Mouse (Mus musculus): ENCODE results near the gene Kif16b. TPM values are rescaled to one million over a fixed set of nuclear protein-coding genes. Genes with fewer than 3 reads are reported as not detected.

The Kif16b gene
- polyA plus RNA-seq, 1 experiment, result 6.8 TPM

GRCm38 (mm10) chr2:142694936-142695331 lies 206.4 kb downstream of the Kif16b start:
- no peak for DNase-seq (ENCODE audit: low read depth)
- TF ChIP-seq POLR2A (IDR thresholded peaks at IDR 0.05; ENCODE audit: borderline replicate concordance, extremely low read depth, insufficient read depth, insufficient read length, poor library complexity, severe bottlenecking) (no peak), CTCF (IDR thresholded peaks at IDR 0.05; ENCODE audit: borderline replicate concordance, extremely low read depth, insufficient read depth, insufficient read length) (no peak)

- TF ChIP-seq POLR2A (IDR thresholded peaks at IDR 0.05; ENCODE audit: borderline replicate concordance, extremely low read depth, insufficient read depth, insufficient read length, poor library complexity, severe bottlenecking) (no peak), CTCF (IDR thresholded peaks at IDR 0.05; ENCODE audit: borderline replicate concordance, extremely low read depth, insufficient read depth, insufficient read length) (no peak)
- peak; percentile 19 for DNase-seq (ENCODE audit: low read depth)
These were observed 207.1 kb downstream of the Kif16b start for GRCm38 (mm10) chr2:142694019-142694935.

DNA sequence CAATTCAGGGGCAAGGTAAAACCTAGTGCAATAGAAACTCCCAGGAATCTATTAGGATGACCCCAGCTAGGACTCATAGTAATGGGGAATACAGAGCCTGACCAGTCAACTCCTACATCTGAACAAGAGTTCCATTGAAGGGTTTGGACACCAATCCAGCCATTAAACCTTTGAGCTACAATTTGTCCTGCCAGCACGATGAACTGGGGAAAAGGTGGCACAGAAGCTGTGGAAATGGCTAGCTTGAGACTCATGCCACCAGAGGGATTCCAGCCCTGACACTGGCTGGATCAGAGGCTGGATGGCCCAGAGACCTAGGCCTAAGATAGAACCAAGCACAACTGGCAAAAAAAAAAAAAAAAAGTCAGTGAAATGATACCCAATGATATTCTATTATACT lies 207.9 kb downstream of the Kif16b start:
- no peak for TF ChIP-seq CTCF (IDR thresholded peaks at IDR 0.05; ENCODE audit: borderline replicate concordance, extremely low read depth, insufficient read depth, insufficient read length)
- TF ChIP-seq POLR2A (IDR thresholded peaks at IDR 0.05; ENCODE audit: borderline replicate concordance, extremely low read depth, insufficient read depth, insufficient read length, poor library complexity, severe bottlenecking), result no peak
- DNase-seq (ENCODE audit: low read depth), result no peak

GRCm38 (mm10) chr2:142689496-142689895 lies 211.8 kb downstream of the Kif16b start:
- DNase-seq (ENCODE audit: low read depth), result no peak
- TF ChIP-seq POLR2A (IDR thresholded peaks at IDR 0.05; ENCODE audit: borderline replicate concordance, extremely low read depth, insufficient read depth, insufficient read length, poor library complexity, severe bottlenecking) (no peak), CTCF (IDR thresholded peaks at IDR 0.05; ENCODE audit: borderline replicate concordance, extremely low read depth, insufficient read depth, insufficient read length) (no peak)

DNA sequence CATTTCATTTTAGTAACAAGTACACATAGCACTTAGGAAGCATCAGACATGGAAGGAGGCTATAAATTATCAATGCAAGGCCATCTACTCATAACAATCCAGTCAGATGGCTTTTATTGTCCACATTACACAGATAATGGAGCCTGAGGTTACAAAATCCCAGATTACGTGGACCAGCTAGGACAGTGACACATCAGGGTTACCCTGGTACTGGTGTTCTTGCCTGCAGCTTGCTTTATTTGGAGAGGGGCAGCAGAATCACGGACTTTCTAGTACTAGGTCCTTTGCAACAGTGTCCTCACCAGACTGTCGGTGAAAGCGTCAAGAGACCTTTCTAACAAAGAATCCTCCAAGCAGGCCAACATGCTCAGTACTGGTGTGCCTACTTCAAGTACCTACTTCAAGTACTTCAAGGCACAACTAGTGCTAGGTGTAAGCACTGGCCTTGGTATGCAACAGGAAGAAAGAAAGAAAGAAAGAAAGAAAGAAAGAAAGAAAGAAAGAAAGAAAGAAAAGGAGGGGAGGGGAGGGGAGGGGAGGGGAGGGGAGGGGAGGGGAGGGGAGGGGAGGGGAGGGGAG lies 213.3 kb downstream of the Kif16b start:
- no peak for TF ChIP-seq CTCF (IDR thresholded peaks at IDR 0.05; ENCODE audit: borderline replicate concordance, extremely low read depth, insufficient read depth, insufficient read length)
- DNase-seq (ENCODE audit: low read depth), result no peak

DNA sequence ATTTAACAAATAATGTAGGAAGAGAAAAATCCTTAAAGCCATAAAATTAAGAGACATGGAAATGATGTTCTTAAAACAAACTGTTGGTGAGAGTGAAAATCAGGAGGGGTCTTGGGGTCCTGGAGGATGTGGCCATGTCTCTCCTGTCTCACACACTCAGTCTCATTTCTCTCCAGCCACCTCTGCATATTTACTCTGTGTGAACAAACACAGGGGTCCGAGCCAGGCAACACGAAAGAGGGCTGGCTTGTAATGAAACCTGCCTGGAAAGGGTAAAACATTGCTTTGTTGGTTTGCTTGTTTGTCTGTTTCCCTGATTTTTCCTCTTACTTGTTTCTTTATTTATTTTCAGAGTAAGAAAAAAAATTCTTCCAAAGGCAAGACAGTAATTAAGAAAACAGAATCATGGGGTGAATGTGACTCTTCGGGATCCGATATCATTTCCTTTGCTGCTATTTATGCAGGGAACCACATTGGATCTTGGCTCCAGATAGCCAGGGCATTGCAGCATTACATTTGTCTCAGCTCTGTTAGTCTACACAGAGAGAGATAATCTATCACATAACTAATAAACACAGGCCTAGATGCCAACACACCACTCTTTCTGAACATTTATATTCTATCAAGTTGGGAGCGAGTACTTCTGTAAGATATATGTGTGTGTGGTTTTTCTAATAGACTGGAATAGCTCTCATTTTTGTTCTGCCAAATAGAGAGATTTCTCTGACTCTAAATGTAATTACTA lies 218.2 kb downstream of the Kif16b start:
- no peak for DNase-seq (ENCODE audit: low read depth)
- TF ChIP-seq POLR2A (IDR thresholded peaks at IDR 0.05; ENCODE audit: borderline replicate concordance, extremely low read depth, insufficient read depth, insufficient read length, poor library complexity, severe bottlenecking), result no peak
- TF ChIP-seq CTCF (IDR thresholded peaks at IDR 0.05; ENCODE audit: borderline replicate concordance, extremely low read depth, insufficient read depth, insufficient read length), result no peak

DNA sequence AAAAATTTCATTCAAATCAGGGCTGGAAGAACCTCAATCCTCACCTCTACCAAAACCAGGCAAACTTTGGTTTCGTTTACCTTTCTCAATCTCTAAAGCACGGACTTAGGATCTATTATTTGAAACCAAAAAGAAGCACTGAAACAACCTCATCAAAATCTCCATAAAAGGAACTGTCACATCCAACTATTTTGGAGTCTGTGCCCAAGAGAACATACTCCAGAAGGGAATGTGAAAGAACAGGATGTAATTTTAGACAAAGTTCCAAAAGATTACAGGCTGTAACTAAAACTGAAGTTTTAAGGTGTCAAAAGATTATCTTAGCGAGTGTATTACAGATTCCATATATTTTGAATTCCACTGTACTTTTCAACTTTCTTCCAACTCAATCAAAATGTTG lies 232.9 kb downstream of the Kif16b start:
- no peak for TF ChIP-seq CTCF (IDR thresholded peaks at IDR 0.05; ENCODE audit: borderline replicate concordance, extremely low read depth, insufficient read depth, insufficient read length)
- TF ChIP-seq POLR2A (IDR thresholded peaks at IDR 0.05; ENCODE audit: borderline replicate concordance, extremely low read depth, insufficient read depth, insufficient read length, poor library complexity, severe bottlenecking), result no peak
- DNase-seq (ENCODE audit: low read depth), result no peak

DNA sequence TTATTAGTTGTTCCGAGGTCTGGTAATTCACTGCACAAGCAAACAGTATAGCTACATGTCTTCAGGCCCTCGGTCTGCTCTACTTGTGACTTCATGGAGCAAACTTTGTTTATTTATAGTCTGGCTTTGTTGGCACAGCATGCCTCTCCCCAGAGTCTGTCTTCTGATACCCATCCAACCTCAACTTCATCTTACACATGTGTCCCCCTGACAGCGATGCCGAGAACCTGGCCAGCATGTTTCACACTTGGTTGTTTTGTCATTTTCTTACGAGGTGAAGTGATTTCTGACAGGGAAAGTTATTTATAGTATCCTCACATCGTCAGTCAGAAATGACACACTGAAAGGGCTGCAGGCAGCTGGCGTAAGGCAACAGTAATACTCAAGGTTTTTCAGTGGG lies 249.7 kb downstream of the Kif16b start:
- TF ChIP-seq CTCF (IDR thresholded peaks at IDR 0.05; ENCODE audit: borderline replicate concordance, extremely low read depth, insufficient read depth, insufficient read length), result no peak
- no peak for TF ChIP-seq POLR2A (IDR thresholded peaks at IDR 0.05; ENCODE audit: borderline replicate concordance, extremely low read depth, insufficient read depth, insufficient read length, poor library complexity, severe bottlenecking)
- DNase-seq (ENCODE audit: low read depth), result peak; percentile 25

GRCm38 (mm10) chr2:142648023-142648453 lies 253.3 kb downstream of the Kif16b start:
- peak; percentile 70 for DNase-seq (ENCODE audit: low read depth)
- TF ChIP-seq POLR2A (IDR thresholded peaks at IDR 0.05; ENCODE audit: borderline replicate concordance, extremely low read depth, insufficient read depth, insufficient read length, poor library complexity, severe bottlenecking) (no peak), CTCF (IDR thresholded peaks at IDR 0.05; ENCODE audit: borderline replicate concordance, extremely low read depth, insufficient read depth, insufficient read length) (no peak)

- DNase-seq (ENCODE audit: low read depth), result no peak
- no peak for TF ChIP-seq CTCF (IDR thresholded peaks at IDR 0.05; ENCODE audit: borderline replicate concordance, extremely low read depth, insufficient read depth, insufficient read length)
- no peak for TF ChIP-seq POLR2A (IDR thresholded peaks at IDR 0.05; ENCODE audit: borderline replicate concordance, extremely low read depth, insufficient read depth, insufficient read length, poor library complexity, severe bottlenecking)
These were observed 254.5 kb downstream of the Kif16b start for GRCm38 (mm10) chr2:142646863-142647262.

DNA sequence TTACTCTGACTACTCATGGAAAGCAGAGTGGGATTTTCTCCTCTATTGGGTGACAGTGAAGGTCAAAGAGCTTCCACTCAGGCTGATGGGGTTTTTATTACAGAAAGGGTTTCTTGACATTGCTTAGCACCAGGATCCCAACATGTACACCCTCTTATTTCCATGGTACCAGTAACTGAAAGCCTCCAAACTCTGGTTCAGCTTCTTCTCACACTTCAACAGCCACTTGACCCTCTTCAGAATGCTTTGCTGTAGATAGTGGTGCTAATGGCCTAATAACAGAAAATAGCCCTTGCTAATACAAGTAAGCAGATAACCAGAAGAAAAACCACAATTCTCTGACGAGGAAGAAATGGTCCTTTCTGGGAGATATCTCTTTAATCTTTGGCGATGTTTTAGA lies 259.6 kb downstream of the Kif16b start:
- no peak for DNase-seq (ENCODE audit: low read depth)
- TF ChIP-seq CTCF (IDR thresholded peaks at IDR 0.05; ENCODE audit: borderline replicate concordance, extremely low read depth, insufficient read depth, insufficient read length), result no peak
- no peak for TF ChIP-seq POLR2A (IDR thresholded peaks at IDR 0.05; ENCODE audit: borderline replicate concordance, extremely low read depth, insufficient read depth, insufficient read length, poor library complexity, severe bottlenecking)

Measured in brain, embryonic 14.5 days (tissue).